Mouse (Mus musculus) liver, postnatal 0 days (tissue): ENCODE data around the gene Tarbp2. TPM values are rescaled to one million over a fixed set of nuclear protein-coding genes. Genes with fewer than 3 reads are reported as not detected.

Experiments used
- ATAC-seq: fragments of 200-750 bp; cut with Nextera tagmentation; 2 replicates; pipeline ENCODE4 v1.8.0; 2017; ENCODE audit warnings: mild to moderate bottlenecking, moderate library complexity
- DNase-seq: peaks from one replicate; pipeline ENCODE4 v3.0.0-alpha.2; 2016
- H3K27ac ChIP-seq: fragments of 300-500 bp; sonication (generic); 2 replicates; pipeline ENCODE4 v1.5.1; 2014; ENCODE audit warnings: antibody characterized with exemption, moderate library complexity, mild to moderate bottlenecking, low read depth
- H3K27me3 ChIP-seq: fragments of 300-500 bp; sonication (generic); 2 replicates; pipeline ENCODE4 v1.6.1; 2014; ENCODE audit warnings: low read length, control low read depth, mixed read lengths; ENCODE audit not compliant: insufficient read depth
- H3K36me3 ChIP-seq: fragments of 300-500 bp; sonication (generic); replicated peaks from 2 replicates; pipeline ENCODE4 v1.6.1; 2014; ENCODE audit warnings: mild to moderate bottlenecking, control low read depth, low read length, moderate library complexity, mixed read lengths; ENCODE audit not compliant: insufficient read depth
- H3K4me1 ChIP-seq: fragments of 300-500 bp; sonication (generic); 2 replicates; pipeline ENCODE4 v1.6.1; 2014; ENCODE audit warnings: antibody characterized with exemption, mild to moderate bottlenecking, control low read depth; ENCODE audit not compliant: insufficient read depth
- H3K4me2 ChIP-seq: fragments of 300-500 bp; sonication (generic); 2 replicates; pipeline ENCODE4 v1.6.1; 2014; ENCODE audit warnings: low read depth, mild to moderate bottlenecking, low read length, moderate library complexity, mixed read lengths
- H3K4me3 ChIP-seq: fragments of 300-500 bp; sonication (generic); 2 replicates; pipeline ENCODE4 v1.5.1; 2014; ENCODE audit warnings: low read depth, low read length
- H3K9ac ChIP-seq: fragments of 300-500 bp; sonication (generic); replicated peaks from 2 replicates; pipeline ENCODE4 v1.6.1; 2014; ENCODE audit warnings: mild to moderate bottlenecking, moderate library complexity
- H3K9me3 ChIP-seq: fragments of 300-500 bp; sonication (generic); 2 replicates; pipeline ENCODE4 v1.6.1; 2016; ENCODE audit warnings: mild to moderate bottlenecking, control low read depth, low read length, mixed read lengths
- CTCF ChIP-seq: sonication (generic); IDR thresholded peaks from 2 replicates; pipeline ENCODE4 v1.5.1; 2016; ENCODE audit warnings: antibody characterized with exemption, low read depth
- EP300 ChIP-seq: IDR thresholded peaks from 2 replicates; pipeline ENCODE4 v1.6.1; 2016; ENCODE audit warnings: antibody characterized with exemption, low read depth, mild to moderate bottlenecking
- WGBS: fragments of 180-500 bp; shearing (Covaris S2); extraction: QIAGEN DNeasy Blood & Tissue Kit; methylation state at CpG from one replicate; pipeline ENCODE4 v1.1.7; 2014; ENCODE audit not compliant: insufficient replicate concordance; 5-methylcytosine and 5-hydroxymethylcytosine counted together
- polyA plus RNA-seq: library from polyadenylated mRNA; unstranded; fragments of >200 nt; fragmentation: Nextera tagmentation; extraction: Ambion mirVana; gene quantifications from 2 replicates; pipeline ENCODE4 v1.2.1, GENCODE M21; 2015

Tarbp2 gene
- 26.8 and 27.8 TPM in 2 replicates for polyA plus RNA-seq

- WGBS: under 1% methylated on average over 57 of the region's 60 CpGs
- H3K9me3 ChIP-seq: no peaks in the 10 kb centered on the region
- TF ChIP-seq EP300 (no peak; the same call in 1 of the 2 replicates), CTCF (no peak)
- DNase-seq (peak; percentile 99), ATAC-seq (peak; percentile 90)
- H3K9ac ChIP-seq: peak within 1 kb of the TSS; percentile 88
- H3K4me1 ChIP-seq: peaks cover 21% of the 10 kb centered on the region
- 0 out of 2 replicates have a peak, but pooled peaks cover 5% of the 10 kb centered on the region for H3K27me3 ChIP-seq
- peak within 1 kb of the TSS; percentile 62 for H3K4me3 ChIP-seq
- peak within 1 kb of the TSS; percentile 98 for H3K27ac ChIP-seq
- peak within 1 kb of the TSS; percentile 100 for H3K4me2 ChIP-seq
- H3K36me3 ChIP-seq: peaks cover 6% of the 10 kb centered on the region
Observed at GRCm38 (mm10) chr15:102517976-102518858, at the start of gene Tarbp2. Tarbp2 (plus strand) TSS chr15:102518192.

- Histone ChIP-seq H3K4me2 (no peak overlapping the region), H3K9ac (no peak overlapping the region), H3K36me3 (peaks cover 18% of the 10 kb centered on the region), H3K27me3 (no peaks in the 10 kb centered on the region), H3K27ac (no peak overlapping the region), H3K9me3 (no peaks in the 10 kb centered on the region), H3K4me1 (peaks cover 10% of the 10 kb centered on the region; the same call in 1 of the 2 replicates), H3K4me3 (no peak overlapping the region)
- no peak for DNase-seq
- TF ChIP-seq CTCF (no peak), EP300 (no peak)
- 96% methylated on average over 9 of the region's 9 CpGs for WGBS
- ATAC-seq: no peak
Observed at GRCm38 (mm10) chr15:102468675-102469370, 49.2 kb upstream of the Tarbp2 start.

- Histone ChIP-seq H3K27ac (peak within 1 kb of the TSS; percentile 98), H3K36me3 (peaks cover 25% of the 10 kb centered on the region), H3K4me2 (peak within 1 kb of the TSS; percentile 76), H3K27me3 (no peaks in the 10 kb centered on the region), H3K4me1 (peaks cover 10% of the 10 kb centered on the region; the same call in 1 of the 2 replicates), H3K4me3 (peak within 1 kb of the TSS; percentile 99), H3K9ac (peak within 1 kb of the TSS; percentile 97), H3K9me3 (no peaks in the 10 kb centered on the region)
- 3% methylated on average over 34 of the region's 40 CpGs for WGBS
- TF ChIP-seq CTCF: peak; percentile 96
- TF ChIP-seq EP300: peak; percentile 62
- peak; percentile 96 for DNase-seq
- peak; percentile 97 for ATAC-seq
Observed at GRCm38 (mm10) chr15:102470183-102470604, 47.8 kb upstream of the Tarbp2 start, which contains the start of gene Pcbp2. Pcbp2 (plus strand) TSS chr15:102470539.

DNA sequence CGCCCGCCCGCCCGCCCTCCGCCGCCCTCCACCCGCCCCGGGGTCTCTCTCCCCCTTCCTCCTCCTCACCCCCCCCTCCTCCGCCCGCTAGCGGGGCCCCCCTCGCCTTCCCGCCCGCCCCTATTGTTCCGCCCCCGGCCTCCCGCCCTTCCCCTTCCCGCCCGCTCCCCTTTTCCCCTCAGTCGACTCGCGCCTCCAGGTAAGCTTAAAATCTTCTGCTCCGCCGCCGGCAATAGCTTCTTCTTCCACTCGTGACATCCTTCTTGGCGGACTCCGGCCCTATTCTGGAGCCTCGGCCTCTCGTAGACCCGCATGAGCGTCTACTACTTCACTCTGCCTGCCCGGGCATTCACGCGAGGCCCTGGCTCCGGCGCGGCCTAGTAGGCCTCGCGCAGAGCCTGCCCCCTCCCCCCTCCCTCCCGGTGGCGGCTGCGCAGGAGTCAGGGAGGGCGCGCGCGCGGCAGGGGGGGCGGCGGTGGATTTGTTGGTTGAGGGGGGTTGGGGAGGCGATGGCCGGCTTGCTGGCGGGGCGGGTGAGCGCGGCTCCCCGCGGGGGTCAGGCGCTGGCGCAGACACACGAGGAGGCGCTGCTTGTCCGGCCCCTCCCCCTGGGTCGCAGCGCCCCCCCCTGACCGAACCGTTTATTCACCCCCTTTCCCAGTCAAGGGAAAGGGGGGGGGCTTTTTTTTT lies 47.2 kb upstream of the Tarbp2 start:
- peaks cover 27% of the 10 kb centered on the region for H3K36me3 ChIP-seq
- ATAC-seq (peak; percentile 76), DNase-seq (peak; percentile 88)
- H3K9me3 ChIP-seq: no peaks in the 10 kb centered on the region
- H3K27me3 ChIP-seq: no peaks in the 10 kb centered on the region
- under 1% methylated on average over 43 of the region's 67 CpGs for WGBS
- H3K4me2 ChIP-seq: peak overlapping the region; percentile 76
- H3K4me3 ChIP-seq: peak overlapping the region; percentile 99
- peak overlapping the region; percentile 98 for H3K27ac ChIP-seq
- peak overlapping the region; percentile 97 for H3K9ac ChIP-seq
- no peak for TF ChIP-seq EP300
- peak; percentile 38; the same call in 1 of the 2 replicates for TF ChIP-seq CTCF
- peaks cover 10% of the 10 kb centered on the region; the same call in 1 of the 2 replicates for H3K4me1 ChIP-seq

- TF ChIP-seq CTCF (no peak), EP300 (no peak)
- peak overlapping the region; percentile 97 for H3K9ac ChIP-seq
- peaks cover 32% of the 10 kb centered on the region for H3K36me3 ChIP-seq
- under 1% methylated on average over 10 of the region's 10 CpGs for WGBS
- H3K4me3 ChIP-seq: peak overlapping the region; percentile 99
- peak overlapping the region; percentile 98 for H3K27ac ChIP-seq
- peak overlapping the region; percentile 76 for H3K4me2 ChIP-seq
- H3K4me1 ChIP-seq: peaks cover 10% of the 10 kb centered on the region; the same call in 1 of the 2 replicates
- no peak for ATAC-seq
- no peak for DNase-seq
- no peaks in the 10 kb centered on the region for H3K9me3 ChIP-seq
- no peaks in the 10 kb centered on the region for H3K27me3 ChIP-seq
Observed at GRCm38 (mm10) chr15:102471295-102471645, 46.7 kb upstream of the Tarbp2 start.
